Mouse (Mus musculus) urinary bladder, postnatal 36 days (tissue): ENCODE measurements around the gene Stard13.

Experiments used
- DNase-seq, 2 experiments: peaks; one replicate each; pipeline ENCODE4 v3.0.0; 2022; ENCODE audit warnings: low spot score in 2 of 2, mixed read lengths in 1 of 2

Stard13 gene

GRCm38 (mm10) chr5:151233400-151234031, at the start of gene Stard13:
Gene Stard13 (minus strand): TSS chr5:151233836.
- DNase-seq, result peak; percentile 23 to 48

DNA sequence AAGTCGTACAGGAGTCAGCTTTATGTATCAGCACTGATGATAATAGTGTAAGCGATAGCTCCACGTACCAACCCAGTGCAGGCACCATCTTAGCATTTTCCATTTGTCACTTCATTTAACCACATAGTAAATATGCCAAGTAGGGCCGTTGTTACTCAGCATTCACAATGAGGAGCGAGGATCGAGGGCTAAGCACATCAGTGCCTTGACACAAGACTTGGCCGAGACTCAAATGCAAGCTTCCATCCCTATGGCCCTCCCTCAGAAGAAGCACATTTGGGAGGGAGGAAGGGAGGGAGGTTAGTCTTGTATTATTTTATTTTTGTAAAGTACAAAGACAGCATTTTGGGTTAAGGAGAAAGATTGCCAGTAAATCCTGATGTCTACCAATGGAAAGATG, 45.9 kb upstream of the Stard13 start:
- no peak for DNase-seq

DNA sequence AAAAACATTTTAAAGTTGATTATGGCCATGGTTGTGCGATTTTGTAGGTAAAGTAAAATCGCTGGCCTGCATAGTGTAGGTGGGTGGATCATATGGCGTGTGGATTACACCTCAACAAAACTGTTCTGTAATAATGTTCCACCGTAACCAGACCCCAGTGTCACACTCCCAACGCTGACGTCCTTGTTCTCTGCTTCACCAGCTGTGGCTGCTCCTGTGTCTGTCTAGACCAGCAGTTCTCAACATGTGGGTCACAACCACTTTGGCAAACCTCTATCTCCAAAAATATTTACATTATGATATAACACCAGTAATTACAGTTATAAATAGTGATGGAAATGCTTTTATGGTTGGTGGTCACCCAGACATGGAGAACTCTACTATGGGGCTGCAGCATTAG, 44.3 kb upstream of the Stard13 start:
- no peak for DNase-seq

DNA sequence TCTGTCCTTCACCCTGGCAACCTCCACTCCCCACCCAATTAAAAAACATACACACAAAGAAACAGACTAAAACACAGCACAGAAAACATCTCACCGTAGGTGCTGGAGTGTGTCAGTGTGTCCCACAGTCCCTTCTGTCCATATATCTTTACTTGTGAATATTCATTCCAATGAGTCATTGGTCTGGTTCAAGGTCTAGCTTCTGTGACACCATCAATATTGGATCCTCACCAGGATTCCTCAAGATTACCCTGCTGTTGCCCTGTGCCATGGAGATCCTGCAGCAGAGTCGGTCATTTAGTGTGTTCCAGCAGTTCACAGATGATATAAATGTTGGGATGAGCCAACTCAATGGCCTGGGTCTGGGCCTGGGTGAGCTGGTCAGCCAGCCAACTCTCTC, 42.4 kb upstream of the Stard13 start:
- no peak for DNase-seq

DNA sequence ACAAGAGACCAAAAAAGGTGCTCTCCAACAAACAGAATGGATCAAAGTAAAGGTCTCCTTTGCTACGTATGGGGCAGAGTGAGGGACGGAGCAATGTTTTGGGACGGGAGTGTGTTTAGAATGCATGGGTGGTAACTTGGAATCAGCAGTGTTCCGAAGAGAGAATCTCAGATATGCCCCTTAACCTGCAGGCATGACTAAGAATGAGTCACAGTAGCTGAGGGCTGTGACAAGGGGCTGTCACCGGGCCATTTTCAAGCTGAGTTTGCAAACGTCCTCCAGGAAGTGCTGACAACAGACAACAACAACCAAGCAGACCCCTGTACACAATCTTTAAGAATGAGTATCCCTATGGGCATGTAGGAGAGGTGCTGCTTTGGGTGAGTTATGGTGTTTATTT, 40.6 kb upstream of the Stard13 start:
- DNase-seq, result no peak

GRCm38 (mm10) chr5:151270815-151271214, 37.2 kb upstream of the Stard13 start:
- DNase-seq, result no peak

GRCm38 (mm10) chr5:151266896-151267634, 33.4 kb upstream of the Stard13 start:
- DNase-seq, result no peak

DNA sequence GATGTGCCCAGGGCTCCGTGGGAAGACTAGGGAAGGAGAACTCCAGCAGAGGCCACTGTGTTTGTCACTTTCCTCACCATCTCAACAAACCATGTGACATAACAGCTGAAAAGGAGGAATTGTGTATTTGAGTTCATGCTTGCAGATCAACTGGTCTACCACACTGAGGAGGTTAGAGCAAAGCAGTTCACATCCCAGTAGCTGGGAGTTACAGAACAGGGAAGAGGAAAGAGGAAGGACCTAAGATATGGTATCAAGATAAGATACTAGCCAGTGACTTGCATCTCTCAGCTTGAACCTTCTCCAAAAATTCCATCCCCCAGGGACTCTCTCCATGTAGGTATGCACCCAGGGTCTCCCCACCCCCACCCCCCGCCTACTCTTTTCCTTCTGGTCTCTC, 27.9 kb upstream of the Stard13 start:
- DNase-seq, result no peak

GRCm38 (mm10) chr5:151252213-151252612, 18.6 kb upstream of the Stard13 start:
- DNase-seq, result no peak

GRCm38 (mm10) chr5:151251656-151252055, 18.0 kb upstream of the Stard13 start:
- no peak for DNase-seq

GRCm38 (mm10) chr5:151248671-151249620, 15.3 kb upstream of the Stard13 start:
- no peak for DNase-seq

DNA sequence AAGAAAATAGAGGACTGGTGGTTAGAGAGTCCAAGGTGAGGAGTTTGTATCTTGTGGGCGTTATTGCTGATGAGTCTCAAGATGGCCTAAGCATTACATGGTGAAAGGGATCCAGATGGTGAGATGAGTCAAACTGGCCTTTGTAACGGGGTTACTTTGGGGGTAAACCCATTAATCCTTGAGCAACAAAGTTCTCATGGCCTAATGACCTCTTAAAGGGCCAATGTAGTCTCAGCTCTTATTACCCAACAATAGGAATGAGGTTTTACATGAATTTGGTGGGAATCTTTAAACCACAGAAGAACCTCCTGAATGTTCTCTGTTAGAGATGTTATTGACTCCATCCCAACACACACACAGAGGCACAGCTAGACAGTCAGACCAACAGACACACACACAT, 14.4 kb upstream of the Stard13 start:
- no peak for DNase-seq

- DNase-seq, result no peak
Observed at GRCm38 (mm10) chr5:151247115-151247875, 13.7 kb upstream of the Stard13 start.

- no peak for DNase-seq
Observed at GRCm38 (mm10) chr5:151246287-151246686, 12.7 kb upstream of the Stard13 start.

GRCm38 (mm10) chr5:151245571-151245970, 11.9 kb upstream of the Stard13 start:
- no peak for DNase-seq

DNA sequence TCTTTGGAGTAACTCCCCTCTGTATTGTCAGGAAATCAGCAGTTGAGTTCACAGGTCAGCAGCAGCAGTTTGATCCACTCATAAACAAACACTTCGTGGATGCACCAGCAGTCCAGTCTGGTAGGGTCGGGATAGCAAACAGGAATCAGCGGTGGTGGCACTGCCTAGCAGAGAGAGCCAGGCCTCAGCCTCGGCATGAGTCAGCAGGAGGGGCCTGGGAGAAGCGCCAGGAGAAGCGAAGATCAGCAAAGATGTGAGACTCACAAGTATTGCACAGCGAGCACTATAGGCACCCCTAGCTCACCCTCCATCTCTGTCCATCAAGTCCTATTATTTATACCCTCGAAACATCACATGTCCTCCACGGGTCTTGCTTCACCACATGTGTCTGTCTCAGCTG, 5.1 kb upstream of the Stard13 start:
- peak in 1 of 2 experiments; percentile 16 for DNase-seq

- no peak for DNase-seq
Observed at GRCm38 (mm10) chr5:151236411-151236810, 2.8 kb upstream of the Stard13 start.

- DNase-seq, result no peak
Observed at GRCm38 (mm10) chr5:151232576-151233299, 898 bp downstream of the Stard13 start.

GRCm38 (mm10) chr5:151231861-151232260, 1.8 kb downstream of the Stard13 start:
- no peak for DNase-seq

DNA sequence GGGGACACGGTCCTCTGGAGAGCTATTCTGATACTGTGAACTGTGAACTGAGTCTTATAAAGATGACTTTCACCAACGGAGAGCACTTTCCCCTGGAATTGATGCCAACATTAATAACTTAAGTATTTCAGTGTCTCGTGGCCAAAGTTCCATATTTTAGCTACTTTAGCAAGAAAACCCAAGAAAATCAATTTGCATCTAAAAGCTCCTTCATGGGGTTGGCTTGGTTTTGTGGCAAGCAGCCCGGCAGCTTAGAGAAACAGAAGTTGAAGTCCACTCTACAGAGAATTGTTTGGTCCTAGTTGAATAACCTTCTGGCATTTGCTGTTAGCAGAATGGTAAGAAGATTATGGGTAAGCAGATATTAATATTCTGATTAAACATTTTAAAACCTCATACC, 2.2 kb downstream of the Stard13 start:
- DNase-seq, result no peak

- no peak for DNase-seq
Observed at GRCm38 (mm10) chr5:151230427-151230826, 3.2 kb downstream of the Stard13 start.
